Mouse (Mus musculus): ENCODE data around the gene Kcnk6. TPM values are rescaled to one million over a fixed set of nuclear protein-coding genes. Genes with fewer than 3 reads are reported as not detected.
A peak's percentile ranks its signal among the peaks of the same experiment; 100 is the strongest.
"Not testable (repeated sequence)": the region's sequence is repeated elsewhere in the genome, so short reads cannot be mapped to it uniquely, and the experiment has no call there.

Kcnk6 gene
- total RNA-seq, 2 experiments from 2014 or later: 2.7 to 2.9 TPM

DNA sequence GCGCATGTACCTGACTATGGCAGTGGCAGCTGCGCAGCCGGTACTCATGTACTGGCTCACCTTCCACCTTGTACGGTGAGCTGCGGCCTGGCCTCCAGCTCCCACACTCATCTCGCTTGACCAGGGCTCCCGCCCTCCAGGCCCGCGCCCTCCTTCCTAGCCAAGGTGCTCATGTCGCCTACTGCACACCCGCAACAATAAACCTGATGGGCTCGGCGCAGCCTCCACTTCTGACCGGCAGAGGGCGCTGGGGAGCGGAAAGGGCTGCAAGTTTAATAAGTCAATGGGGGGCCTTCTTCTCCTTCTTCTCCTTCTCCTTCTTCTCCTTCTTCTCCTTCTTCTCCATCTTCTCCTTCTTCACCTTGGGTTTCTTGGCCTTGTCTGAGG lies 15.0 kb upstream of the Kcnk6 start:
- peak; percentile 75 to 94 for DNase-seq

DNA sequence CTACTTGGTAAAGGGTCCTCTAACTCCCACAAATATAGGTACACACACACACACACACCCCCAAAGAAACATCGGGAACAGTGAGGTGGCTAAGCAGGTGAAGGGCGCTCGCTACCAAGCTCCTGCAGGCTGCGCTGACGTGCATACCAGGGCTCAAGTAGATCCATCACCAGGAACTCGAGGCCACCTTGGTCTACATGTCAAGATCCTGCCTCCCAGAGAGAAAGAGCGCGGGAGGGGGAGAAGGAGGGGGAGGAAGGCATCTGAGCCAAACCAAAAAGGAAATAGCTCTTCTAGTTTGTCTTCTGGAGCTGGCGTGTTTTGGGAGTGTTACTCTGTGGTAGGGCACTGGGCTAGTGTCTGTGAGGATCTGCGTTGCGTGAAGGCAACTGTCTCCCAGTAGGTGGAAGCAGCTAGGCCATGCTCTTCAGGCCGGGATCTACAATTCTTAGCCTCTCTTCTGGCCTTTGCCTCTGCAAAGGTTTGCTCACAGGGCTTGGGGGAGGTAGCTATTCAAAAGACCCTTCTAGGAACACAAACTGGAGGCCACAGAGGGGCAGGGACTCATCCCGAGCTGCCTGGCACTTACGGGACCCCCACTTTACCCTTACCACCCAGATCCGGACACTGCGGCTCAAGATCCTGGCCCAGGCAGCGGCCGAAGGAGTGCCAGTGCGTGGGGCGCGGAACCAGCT lies 14.5 kb upstream of the Kcnk6 start:
- DNase-seq: no peak

DNA sequence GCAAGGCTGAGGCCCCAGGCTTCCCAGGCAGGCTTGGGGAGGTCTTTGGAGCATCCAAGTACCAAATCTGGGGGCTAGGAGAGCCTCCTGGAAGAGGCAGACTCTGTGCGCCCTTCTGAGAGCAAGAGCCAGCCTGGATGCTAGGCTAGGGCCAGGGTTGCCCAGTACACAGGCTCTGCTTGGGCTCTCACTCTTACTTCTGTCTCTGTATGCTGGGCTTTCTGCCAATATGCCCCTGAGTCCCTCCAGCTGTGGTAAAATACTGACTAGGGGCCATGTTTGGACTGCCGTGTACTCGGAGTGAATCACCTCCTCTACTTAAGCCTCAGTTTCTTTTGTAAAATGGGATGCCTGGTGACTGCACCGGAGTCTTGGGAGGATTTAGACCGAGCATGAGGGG lies 13.7 kb upstream of the Kcnk6 start:
- DNase-seq: no peak

DNA sequence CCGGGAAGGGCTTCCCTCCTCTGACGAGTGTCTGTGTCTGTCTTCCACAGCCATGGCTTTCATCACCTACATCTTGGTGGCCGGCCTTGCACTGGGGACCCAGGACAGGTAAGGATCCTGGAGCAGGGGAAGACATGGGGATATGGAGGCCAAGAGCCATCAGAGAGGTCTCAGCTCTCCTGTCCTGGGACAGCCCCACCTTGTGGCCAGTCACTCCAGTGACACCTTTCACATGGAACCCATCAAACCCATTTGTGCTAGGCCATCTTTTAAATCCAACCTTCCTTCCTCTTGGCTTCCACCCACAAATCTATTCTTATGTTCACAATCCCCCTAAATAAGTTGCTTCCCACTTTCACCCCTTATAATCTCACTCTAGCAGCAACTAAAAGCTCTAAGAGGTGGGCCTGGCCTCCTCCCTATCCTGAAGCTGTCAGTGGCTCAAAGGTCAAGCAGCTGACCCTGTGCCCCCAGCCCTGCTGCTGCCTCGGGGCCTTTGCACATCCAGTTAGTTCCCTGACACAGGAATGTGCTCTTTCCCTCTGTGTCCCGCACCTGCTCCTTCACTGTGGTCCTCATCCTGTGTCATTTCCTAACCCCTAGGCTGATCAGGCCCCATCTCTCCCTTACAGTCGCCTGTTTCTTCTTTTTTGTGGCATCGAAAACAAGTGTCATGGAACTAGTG lies 12.6 kb upstream of the Kcnk6 start:
- no peak for DNase-seq

DNA sequence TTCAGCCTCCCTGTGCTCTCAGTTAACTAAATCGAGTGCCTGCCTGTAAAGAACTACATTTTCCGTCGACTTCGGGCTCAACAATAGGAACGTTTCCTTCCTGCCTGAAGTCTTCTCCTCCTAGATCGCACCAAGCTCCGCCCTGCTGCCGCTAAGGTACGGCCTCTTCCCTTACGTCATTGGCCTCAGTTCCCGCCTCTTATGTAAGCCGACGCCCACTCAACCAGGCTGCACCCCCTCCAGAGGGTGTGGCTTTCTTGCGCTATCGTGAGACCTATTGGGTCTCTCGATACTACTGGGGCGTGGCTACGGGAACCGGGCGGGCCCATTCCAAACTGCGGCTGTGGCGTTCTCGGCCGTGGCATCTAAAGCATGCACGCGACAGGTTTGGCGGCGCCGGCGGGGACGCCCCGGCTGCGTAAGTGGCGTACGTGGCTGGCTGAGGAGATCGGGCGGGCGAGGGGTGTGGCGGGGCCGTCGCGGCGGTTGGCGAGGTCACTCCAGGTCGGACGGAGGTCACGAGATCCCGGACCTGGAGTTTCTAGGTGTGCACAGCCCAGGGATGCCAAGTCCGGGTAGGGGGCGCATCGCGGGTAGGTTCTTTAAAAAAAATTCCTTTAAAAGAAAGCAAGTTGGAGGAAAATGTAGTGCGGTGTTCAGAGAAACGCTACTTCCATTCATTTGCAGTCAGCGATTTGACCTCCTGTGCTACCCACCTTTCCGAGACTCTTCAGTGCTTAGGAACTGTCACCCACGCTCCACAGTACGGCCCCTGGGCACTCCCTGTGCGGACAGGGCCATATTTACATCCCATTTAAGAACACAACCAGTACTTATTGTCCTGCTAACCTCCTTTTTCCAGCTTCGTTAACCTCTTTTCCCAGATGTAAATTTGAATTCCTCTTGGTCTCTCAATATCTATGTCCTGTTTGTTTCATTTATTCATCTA lies 6.0 kb upstream of the Kcnk6 start, which contains the start of gene Yif1b:
Gene Yif1b (plus strand): TSS at position 311 of the 949 bp plus-strand sequence.
- DNase-seq: peak; percentile 99

DNA sequence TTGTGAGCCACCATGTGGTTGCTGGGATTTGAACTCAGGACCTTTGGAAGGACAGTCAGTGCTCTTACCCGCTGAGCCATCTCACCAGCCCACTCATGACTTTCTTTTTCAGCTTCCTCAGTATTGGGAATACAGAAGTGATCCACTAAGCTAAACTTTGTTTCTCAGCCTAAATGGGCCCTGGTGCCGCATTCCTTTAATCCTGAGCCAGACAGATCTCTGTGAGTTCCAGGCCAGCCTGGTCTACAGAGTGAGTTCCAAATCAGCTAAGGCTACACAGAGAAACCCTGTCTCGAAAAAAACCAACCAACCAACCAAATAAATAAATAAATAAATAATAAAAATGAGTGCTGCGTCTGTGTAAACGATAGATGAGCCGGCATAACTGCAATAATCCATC lies 5.3 kb upstream of the Kcnk6 start:
- DNase-seq: not testable (repeated sequence)

DNA sequence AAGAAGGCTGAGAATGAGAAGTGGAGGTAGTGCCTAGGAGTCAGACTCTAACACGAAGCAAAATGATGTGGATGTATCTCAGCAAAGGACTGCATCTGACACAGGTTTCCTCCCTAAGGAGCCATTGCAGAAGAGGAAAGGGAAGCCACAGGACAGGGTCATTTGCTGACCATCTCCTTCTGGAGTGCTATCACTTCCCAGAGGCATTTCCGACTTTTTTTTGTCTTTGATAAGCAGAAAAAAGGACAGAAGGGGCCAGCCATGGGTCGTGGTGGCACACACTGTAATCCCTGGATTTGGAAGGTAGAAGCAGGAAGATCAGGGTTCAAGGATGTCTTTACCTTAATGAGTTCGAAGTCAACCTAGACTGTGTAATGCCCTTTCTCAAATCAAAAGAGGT lies 4.3 kb upstream of the Kcnk6 start:
- DNase-seq: no peak

DNA sequence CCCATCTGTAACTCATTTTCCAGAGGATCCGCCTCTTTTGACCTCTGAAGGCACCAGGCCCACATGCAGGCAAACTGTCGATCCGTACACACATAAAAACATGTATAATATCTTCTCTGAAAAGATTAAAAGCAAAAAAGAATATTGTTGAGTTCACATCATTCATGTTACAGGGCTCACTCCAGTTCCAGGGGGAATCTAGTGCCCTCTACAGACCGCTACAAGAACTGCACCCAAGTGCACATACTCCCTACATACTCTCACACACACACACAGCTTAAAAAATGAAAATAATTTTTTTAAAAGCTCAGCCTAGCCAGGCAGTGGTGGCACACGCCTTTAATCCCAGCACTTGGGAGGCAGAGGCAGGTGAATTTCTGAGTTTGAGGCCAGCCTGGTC lies 2.3 kb upstream of the Kcnk6 start:
- DNase-seq: no peak

DNA sequence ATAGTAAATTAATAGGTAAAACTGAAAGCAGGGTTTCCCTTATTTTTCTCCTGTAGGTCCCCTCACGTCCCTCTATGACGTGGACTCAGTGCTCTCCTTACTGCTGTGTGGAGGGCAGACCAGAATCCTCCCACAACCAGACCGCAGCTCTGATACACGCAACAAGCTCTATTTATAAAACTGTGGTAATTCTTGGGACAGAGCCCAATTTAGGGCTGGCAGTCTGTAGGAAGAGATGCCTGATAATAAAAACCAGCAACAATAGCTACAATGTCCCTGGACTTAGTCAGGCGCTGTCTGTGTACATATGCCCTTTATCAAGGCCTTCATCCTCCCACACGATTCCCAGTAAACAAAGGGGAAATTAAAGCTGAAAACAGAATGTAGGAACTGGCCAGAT lies 1.4 kb upstream of the Kcnk6 start:
- DNase-seq: peak; percentile 58 to 77

DNA sequence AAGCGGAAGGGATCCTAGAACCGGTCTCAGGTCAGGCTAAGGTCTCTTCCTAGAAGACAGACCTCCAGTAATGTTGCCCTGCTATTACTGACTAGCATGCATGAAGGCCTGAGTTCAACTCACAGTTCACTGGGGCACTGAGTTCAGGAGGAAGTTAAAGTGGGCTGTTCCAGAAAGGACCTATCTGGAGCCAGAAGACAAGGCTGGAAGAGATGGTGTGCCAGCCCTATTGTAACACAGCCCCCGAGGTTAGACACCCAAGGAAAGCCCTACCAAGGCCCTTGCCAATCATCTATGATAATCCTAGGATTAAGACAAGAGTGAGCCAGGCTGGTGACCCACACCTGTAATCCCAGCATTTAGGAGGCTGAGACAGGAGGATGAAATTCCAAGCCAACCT lies 798 bp downstream of the Kcnk6 start:
- DNase-seq: peak; percentile 31 to 37

DNA sequence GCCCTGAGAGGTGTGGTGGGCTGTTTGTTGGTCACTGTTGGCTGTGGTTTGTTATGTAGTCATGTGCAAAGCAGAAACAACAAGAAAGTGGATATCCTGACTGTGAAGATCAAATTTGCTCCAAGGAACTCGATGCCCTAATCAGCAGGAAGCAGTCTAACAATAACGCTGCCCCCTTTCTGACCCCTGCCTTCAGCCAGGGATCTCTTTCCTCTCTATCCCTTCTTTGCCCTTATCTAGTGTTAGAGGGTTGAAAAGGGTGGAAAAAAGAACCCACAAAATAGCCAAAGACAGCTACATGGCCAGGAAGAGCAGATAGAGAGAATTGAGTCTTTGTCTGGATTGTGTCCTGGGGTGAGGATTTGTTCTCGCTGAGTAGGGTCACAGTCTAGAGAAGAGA lies 1.8 kb downstream of the Kcnk6 start:
- DNase-seq: no peak

DNA sequence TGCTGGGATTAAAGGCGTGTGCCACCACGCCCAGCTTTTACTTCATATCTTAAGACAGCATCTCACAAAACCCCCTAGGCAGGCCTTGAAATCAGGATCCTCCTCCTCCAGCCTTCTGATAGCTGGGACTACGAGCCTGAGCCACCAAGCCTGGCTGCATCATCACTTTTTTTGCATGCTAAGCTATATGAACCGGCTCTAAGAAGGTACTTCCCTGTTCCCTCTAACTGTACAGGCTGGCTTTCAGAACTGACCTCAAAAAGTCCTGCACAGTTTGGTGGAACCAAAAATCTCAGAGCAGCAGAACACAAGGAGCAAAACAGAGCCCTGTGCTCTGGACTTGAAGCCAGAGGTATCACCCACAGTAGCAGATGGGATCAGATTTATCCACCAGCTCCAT lies 4.1 kb downstream of the Kcnk6 start:
- DNase-seq: peak in 1 of 2 experiments; percentile 50

DNA sequence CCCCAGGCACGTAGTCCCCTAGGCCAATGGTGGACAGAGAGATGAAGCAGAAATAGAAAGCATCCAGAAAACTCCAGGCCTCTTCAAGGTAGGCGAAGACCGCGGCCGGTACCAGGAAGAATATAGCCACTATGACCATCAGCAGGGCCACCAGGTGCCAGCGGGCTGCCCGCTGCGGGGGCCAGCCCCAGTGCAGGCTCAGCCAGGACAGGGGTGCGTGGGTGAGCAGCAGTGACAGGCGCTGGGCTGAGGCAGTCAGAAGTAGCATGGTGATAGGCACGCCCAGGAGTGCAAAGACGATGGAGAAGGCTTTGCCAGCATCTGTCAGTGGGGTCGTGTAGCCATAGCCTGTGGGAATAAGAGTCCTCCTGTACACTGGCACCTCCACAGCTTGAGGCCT lies 6.8 kb downstream of the Kcnk6 start:
- DNase-seq: no peak

DNA sequence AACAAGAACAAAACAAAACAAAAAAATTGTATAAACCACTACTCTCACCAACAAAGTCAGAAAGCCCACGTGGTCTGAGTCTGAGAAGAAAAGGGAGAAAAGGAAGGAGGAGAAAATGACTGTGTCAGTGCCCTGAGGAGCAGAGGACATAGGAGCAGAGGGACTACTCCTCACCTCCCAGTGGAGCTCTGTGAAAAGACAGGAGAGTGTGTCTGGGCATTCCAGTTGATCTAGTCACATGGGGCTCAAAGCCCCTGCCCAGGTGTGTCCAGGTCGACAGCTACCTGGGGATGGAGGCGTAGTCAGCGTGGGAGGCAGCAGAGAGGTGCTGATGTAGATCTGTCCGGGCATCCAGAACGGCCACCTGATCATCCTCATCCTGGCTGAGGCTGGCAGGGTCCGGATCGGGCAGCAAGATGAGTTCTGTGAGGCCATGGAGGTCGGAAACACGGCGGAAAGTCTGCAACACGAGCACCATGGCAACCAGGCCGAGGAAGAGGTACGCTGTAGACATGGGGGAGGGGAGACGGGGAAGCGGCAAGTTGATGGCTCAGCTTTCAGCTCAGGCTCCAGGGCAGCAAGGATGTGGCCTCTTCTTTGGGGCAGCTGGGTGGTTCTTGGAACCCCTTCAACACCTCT lies 7.4 kb downstream of the Kcnk6 start:
- no peak for DNase-seq

DNA sequence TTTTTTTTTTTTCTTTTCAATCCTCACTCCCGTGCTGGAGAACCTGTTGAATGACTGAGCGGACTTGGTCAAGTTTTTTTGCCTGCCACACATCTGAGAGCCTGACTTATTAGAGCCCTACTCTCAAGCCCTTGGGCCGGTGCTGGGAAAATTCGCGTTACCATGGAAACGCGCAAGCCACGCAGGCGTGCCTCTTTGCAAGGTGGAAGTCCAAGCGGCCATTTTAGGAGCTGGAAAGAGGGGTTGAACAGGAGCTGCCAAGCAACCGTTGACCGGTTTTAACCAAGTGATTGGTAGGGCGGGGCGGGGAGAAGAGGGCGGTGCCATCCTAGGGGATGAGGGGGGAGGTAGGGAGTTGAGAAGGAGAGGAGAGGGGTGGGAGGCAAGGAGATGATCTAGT lies 17.5 kb downstream of the Kcnk6 start:
- no peak for DNase-seq

DNA sequence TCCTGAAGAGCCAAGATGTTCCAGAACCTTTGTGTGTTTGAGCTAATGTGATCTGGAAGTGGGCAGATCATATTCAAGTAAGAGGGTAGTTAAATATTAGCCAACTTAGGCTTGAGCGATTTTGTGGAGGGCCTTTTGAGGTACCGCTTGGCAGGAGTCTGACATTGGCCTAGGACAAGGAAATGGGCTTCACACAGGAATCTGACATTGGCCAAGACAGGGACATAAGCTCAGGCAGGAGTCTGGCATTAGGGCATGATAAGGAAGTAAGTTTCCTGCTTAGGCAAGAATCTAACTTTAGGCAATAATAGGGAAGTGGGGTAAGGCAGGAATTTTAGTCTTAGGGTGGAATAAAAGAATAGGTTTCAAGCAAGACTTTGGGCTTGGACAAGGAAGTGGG lies 18.1 kb downstream of the Kcnk6 start:
- DNase-seq: no peak

DNA sequence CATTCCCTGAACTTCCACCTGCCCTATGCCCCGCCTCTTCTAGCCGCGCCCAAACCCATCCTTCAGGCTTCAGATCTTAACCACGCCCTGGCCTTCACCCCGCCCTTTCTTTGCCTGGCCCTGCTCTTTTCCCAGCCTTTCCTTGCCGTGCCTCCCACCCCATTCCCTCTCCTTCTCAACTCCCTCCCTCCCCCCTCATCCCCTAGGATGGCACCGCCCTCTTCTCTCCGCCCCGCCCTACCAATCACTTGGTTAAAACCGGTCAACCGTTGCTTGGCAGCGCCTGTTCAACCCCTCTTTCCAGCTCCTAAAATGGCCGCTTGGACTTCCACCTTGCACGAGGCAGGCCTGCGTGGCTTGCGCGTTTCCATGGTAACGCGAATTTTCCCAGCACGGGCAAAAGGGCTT lies 18.6 kb downstream of the Kcnk6 start, which contains the start of gene Catsperg1:
Gene Catsperg1 (minus strand): TSS at position 361 of the 408 bp plus-strand sequence.
- no peak for DNase-seq

DNA sequence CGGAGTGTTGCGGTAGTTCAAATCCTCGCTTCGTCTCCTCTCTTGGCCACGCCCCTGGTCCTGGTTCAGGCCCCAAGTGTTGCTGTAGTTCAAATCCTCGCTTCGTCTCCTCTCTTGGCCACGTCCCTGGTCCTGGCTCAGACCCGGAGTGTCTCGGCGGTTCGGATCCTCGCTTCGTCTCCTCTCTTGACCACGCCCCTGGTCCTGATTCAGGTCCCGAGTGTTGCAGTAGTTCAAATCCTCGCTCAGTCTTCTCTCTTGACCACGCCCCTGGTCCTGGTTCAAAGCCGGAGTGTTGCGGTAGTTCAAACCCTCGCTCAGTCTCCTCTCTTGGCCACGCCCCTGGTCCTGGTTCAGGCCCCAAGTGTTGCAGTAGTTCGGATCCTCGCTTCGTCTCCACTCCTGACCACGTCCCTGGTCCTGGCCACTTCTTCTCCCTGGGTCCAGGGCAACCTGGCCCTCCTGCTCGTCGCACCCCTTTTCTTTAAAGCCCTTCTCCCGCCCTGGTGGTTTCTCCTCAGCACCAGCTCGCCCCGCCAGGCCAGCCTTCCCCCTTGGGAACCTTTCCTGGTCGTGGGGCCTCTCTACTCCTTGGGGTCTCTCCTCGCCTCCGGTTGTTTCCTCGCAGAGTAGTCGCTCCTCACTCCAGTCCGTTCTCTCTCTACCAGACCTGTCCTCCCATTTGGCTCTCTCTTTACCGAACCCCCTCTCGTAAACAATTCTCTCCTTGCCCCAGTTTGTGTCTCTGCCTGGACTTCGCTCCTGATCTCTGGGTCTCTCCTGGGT lies 19.3 kb downstream of the Kcnk6 start:
- DNase-seq: not testable (repeated sequence)

DNA sequence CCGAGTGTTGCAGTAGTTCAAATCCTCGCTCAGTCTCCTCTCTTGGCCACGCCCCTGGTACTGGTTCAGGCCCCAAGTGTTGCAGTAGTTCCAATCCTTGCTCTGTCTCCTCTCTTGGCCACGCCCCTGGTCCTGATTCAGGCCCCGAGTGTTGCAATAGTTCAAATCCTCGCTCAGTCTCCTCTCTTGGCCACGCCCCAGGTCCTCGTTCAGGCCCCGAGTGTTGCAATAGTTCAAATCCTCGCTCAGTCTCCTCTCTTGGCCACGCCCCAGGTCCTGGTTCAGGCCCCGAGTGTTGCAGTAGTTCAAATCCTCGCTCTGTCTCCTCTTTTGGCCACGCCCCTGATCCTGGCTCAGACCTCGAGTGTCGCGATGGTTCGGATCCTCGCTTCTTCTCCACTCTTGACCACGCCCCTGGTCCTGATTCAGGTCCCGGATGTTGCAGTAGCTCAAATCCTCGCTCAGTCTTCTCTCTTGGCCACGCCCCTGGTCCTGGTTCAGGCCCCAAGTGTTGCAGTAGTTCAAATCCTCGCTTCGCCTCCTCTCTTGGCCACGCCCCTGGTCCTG lies 20.0 kb downstream of the Kcnk6 start:
- DNase-seq: peak in 1 of 2 experiments; percentile 20

DNA sequence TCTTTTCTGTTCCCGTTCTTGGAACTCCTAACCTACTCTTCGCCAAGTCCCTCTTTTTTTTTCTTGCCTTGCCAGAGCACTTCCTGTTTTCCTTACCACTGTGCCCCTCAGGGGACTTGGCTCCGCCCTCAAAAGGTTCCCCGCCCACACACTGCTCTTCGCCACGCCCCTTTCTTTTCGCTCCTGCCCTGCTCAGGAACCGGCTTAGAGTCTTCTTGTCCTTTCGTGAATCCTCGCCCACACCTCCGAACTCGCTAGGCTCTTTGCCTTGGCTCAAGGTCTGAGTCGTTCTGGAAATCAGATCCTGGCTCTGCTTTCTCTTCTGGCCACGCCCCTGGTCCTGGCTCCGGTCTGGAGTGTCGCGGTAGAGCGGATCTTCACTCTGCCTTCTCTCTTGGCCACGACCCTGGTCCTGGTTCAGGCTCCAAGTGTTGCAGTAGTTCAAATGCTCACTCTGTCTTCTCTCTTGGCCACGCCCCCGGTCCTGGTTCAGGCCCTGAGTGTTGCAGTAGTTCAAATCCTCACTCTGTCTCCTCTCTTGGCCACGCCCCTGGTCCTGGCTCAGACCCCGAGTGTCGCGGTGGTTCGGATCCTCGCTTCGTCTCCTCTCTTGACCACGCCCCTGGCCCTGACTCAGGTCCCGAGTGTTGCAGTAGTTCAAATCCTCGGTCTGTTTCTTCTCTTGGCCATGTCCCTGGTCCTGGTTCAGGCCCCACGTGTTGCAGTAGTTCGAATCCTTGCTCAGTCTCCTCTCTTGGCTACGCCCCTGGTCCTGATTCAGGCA lies 20.7 kb downstream of the Kcnk6 start:
- peak; percentile 92 to 94 for DNase-seq
